Mouse (Mus musculus) forebrain, embryonic 12.5 days (tissue): Measurements from ENCODE around the gene Asic1. TPM values are rescaled to one million over a fixed set of nuclear protein-coding genes. Genes with fewer than 3 reads are reported as not detected.

Source experiments
- ATAC-seq: fragments of 200-750 bp; cut with Nextera tagmentation; 2 replicates; pipeline ENCODE4 v1.8.0; 2017; ENCODE audit warnings: moderate TSS enrichment; ENCODE audit not compliant: low FRiP score
- H3K27ac ChIP-seq: fragments of 300-500 bp; sonication (generic); 2 replicates; pipeline ENCODE4 v1.5.1; 2016; ENCODE audit warnings: mild to moderate bottlenecking
- H3K27me3 ChIP-seq: fragments of 300-500 bp; sonication (generic); 2 replicates; pipeline ENCODE4 v1.6.1; 2016; ENCODE audit warnings: mild to moderate bottlenecking
- H3K36me3 ChIP-seq: fragments of 300-500 bp; sonication (generic); replicated peaks from 2 replicates; pipeline ENCODE4 v1.6.1; 2016; ENCODE audit warnings: mild to moderate bottlenecking
- H3K4me1 ChIP-seq: fragments of 300-500 bp; sonication (generic); 2 replicates; pipeline ENCODE4 v1.6.1; 2016
- H3K4me2 ChIP-seq: fragments of 300-500 bp; sonication (generic); 2 replicates; pipeline ENCODE4 v1.6.1; 2016; ENCODE audit warnings: mild to moderate bottlenecking, moderate library complexity
- H3K4me3 ChIP-seq: fragments of 300-500 bp; sonication (generic); replicated peaks from 2 replicates; pipeline ENCODE4 v1.5.1; 2016; ENCODE audit warnings: mild to moderate bottlenecking
- H3K9ac ChIP-seq: fragments of 300-500 bp; sonication (generic); 2 replicates; pipeline ENCODE4 v1.6.1; 2016; ENCODE audit warnings: mild to moderate bottlenecking
- H3K9me3 ChIP-seq: fragments of 300-500 bp; sonication (generic); 2 replicates; pipeline ENCODE4 v1.6.1; 2016
- WGBS: fragments of 180-500 bp; shearing (Covaris S2); methylation state at CpG from one replicate; pipeline ENCODE4 v1.1.7; 2016; 5-methylcytosine and 5-hydroxymethylcytosine counted together
- polyA plus RNA-seq: library from polyadenylated mRNA; unstranded; fragments of >200 nt; fragmentation: Nextera tagmentation; extraction: Ambion mirVana; gene quantifications from 2 replicates; pipeline ENCODE4 v1.2.1, GENCODE M21; 2016

Asic1 gene
- polyA plus RNA-seq, 1 experiment from 2014 or later, result 14.7 TPM

- Histone ChIP-seq H3K36me3 (no peaks in the 10 kb centered on the region), H3K9ac (peak within 1 kb of the TSS; percentile 80), H3K27ac (no peak within 1 kb of the TSS; the same call in 1 of the 2 replicates), H3K4me1 (peaks cover 64% of the 10 kb centered on the region), H3K27me3 (peaks cover 39% of the 10 kb centered on the region), H3K4me2 (peak within 1 kb of the TSS; percentile 68), H3K9me3 (no peaks in the 10 kb centered on the region), H3K4me3 (peak within 1 kb of the TSS; percentile 65)
- WGBS, result under 1% methylated on average over 68 of the region's 68 CpGs
- peak; percentile 95 for ATAC-seq
Measured at GRCm38 (mm10) chr15:99651163-99651872, 18.9 kb upstream of the Asic1 start, which contains the start of gene Racgap1. Gene Racgap1, minus strand, starts transcription at chr15:99651656.

DNA sequence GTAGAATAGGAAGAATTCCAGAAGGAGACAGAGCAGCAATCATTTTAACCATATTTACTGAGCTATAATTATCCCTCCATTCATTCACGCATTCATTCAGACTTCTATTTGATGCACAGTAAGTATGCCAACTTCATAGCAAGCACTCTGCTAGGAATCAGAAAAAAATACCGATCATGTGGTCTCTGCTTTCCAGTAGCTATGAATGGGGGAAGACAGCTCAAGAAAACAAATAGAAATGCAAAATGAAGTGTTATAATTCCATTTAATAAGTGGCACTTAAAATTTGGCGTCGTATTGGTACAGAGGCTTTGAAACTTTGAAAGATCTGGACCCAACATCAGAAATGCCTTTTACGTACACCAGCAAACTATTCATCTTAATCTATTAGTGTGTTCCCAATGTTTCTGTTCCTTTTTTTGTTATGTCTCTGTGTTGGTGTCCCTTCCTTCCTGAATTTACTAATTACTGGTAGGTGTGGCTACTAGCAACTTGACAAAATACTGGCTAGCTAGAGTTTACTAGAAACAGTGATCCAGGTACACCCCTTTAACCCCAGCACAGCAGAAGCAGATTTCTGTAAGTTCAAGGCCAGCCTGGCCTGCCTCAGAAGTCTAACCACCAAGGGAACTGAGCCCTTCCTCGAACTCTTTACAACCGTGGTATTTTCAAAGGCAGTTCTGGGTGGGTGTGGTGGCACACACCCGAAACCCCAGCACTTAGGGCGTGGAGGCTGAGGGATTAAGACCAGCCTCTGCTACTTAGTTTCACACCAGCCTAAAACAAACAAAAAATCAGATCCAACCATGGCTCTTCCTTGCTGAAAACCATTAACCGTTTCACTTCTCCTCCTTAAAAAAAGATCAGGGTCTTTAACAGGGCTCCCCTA lies 17.9 kb upstream of the Asic1 start:
- Histone ChIP-seq H3K27ac (no peak overlapping the region), H3K27me3 (peaks cover 47% of the 10 kb centered on the region), H3K4me3 (peak overlapping the region; percentile 65), H3K36me3 (no peaks in the 10 kb centered on the region), H3K4me1 (peaks cover 57% of the 10 kb centered on the region), H3K4me2 (peak overlapping the region; percentile 68), H3K9me3 (no peaks in the 10 kb centered on the region), H3K9ac (no peak overlapping the region)
- 78% methylated on average over 10 of the region's 10 CpGs for WGBS
- no peak for ATAC-seq

- H3K9me3 ChIP-seq, result no peaks in the 10 kb centered on the region
- H3K36me3 ChIP-seq, result no peaks in the 10 kb centered on the region
- no peak overlapping the region for H3K27ac ChIP-seq
- no peak for ATAC-seq
- peaks cover 50% of the 10 kb centered on the region for H3K27me3 ChIP-seq
- peak overlapping the region; percentile 21; the same call in 1 of the 2 replicates for H3K9ac ChIP-seq
- 8% methylated on average over 8 of the region's 8 CpGs for WGBS
- peak overlapping the region; percentile 43 for H3K4me2 ChIP-seq
- peaks cover 51% of the 10 kb centered on the region for H3K4me1 ChIP-seq
- peak overlapping the region; percentile 26; the same call in 1 of the 2 replicates for H3K4me3 ChIP-seq
Measured at GRCm38 (mm10) chr15:99653291-99653690, 16.9 kb upstream of the Asic1 start.

DNA sequence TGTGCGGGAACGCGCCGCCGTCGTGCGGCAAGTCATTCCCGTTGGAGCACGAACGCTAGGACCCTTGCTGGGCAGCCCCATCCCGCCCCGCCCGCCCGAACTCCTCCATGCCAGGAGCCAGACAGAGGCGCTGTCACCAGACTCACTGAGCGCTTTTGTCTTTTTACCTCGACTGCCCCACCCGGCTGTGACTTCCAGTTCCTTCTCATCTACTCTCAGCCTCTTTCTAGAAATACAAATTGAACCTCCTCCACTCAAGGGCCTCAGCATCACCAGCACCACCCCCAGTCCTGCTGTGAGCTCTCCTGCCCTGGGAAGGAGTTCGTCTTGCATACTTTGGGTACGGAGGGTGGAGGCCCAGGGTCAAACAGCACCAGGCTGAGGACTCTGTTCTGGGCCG lies 16.3 kb upstream of the Asic1 start:
- 4% methylated on average over 17 of the region's 21 CpGs for WGBS
- no peaks in the 10 kb centered on the region for H3K36me3 ChIP-seq
- no peak for ATAC-seq
- H3K4me2 ChIP-seq, result peak overlapping the region; percentile 43
- no peak overlapping the region for H3K27ac ChIP-seq
- H3K4me3 ChIP-seq, result peak overlapping the region; percentile 26
- peaks cover 51% of the 10 kb centered on the region for H3K27me3 ChIP-seq
- peak overlapping the region; percentile 21; the same call in 1 of the 2 replicates for H3K9ac ChIP-seq
- H3K4me1 ChIP-seq, result peaks cover 46% of the 10 kb centered on the region
- no peaks in the 10 kb centered on the region for H3K9me3 ChIP-seq

- Histone ChIP-seq H3K27ac (no peak overlapping the region), H3K4me2 (no peak overlapping the region), H3K9ac (no peak overlapping the region)
Measured at GRCm38 (mm10) chr15:99655956-99656355, 14.2 kb upstream of the Asic1 start.

GRCm38 (mm10) chr15:99658437-99658836 lies 11.7 kb upstream of the Asic1 start:
- no peak overlapping the region for H3K27ac ChIP-seq
- no peaks in the 10 kb centered on the region for H3K36me3 ChIP-seq
- no peaks in the 10 kb centered on the region for H3K9me3 ChIP-seq
- no peak overlapping the region for H3K4me2 ChIP-seq
- 51% methylated on average over 2 of the region's 2 CpGs for WGBS
- no peak overlapping the region for H3K4me3 ChIP-seq
- ATAC-seq, result no peak
- peaks cover 55% of the 10 kb centered on the region for H3K27me3 ChIP-seq
- no peak overlapping the region for H3K9ac ChIP-seq
- H3K4me1 ChIP-seq, result peaks cover 23% of the 10 kb centered on the region

More at GRCm38 (mm10) chr15:99655956-99656355, 14.2 kb upstream of the Asic1 start:
- ATAC-seq, result no peak
- Histone ChIP-seq H3K27me3 (peaks cover 56% of the 10 kb centered on the region), H3K4me3 (no peak overlapping the region), H3K36me3 (no peaks in the 10 kb centered on the region), H3K4me1 (peaks cover 26% of the 10 kb centered on the region), H3K9me3 (no peaks in the 10 kb centered on the region)
- WGBS, result 59% methylated on average over 9 of the region's 9 CpGs

GRCm38 (mm10) chr15:99661121-99661830 lies 8.9 kb upstream of the Asic1 start:
- no peaks in the 10 kb centered on the region for H3K36me3 ChIP-seq
- H3K4me2 ChIP-seq, result no peak overlapping the region
- H3K4me3 ChIP-seq, result no peak overlapping the region
- peaks cover 37% of the 10 kb centered on the region for H3K4me1 ChIP-seq
- H3K9me3 ChIP-seq, result no peaks in the 10 kb centered on the region
- peaks cover 51% of the 10 kb centered on the region for H3K27me3 ChIP-seq
- no peak for ATAC-seq
- no peak overlapping the region for H3K9ac ChIP-seq
- no peak overlapping the region for H3K27ac ChIP-seq
- 95% methylated on average over 15 of the region's 15 CpGs for WGBS

- Histone ChIP-seq H3K9me3 (no peaks in the 10 kb centered on the region), H3K4me2 (no peak overlapping the region), H3K27ac (no peak overlapping the region), H3K4me3 (no peak overlapping the region), H3K4me1 (peaks cover 40% of the 10 kb centered on the region), H3K9ac (no peak overlapping the region), H3K27me3 (peaks cover 53% of the 10 kb centered on the region), H3K36me3 (no peaks in the 10 kb centered on the region)
- 47% methylated on average over 7 of the region's 7 CpGs for WGBS
- ATAC-seq, result no peak
Measured at GRCm38 (mm10) chr15:99662371-99662770, 7.8 kb upstream of the Asic1 start.

GRCm38 (mm10) chr15:99663964-99664599 lies 6.1 kb upstream of the Asic1 start:
- Histone ChIP-seq H3K9ac (peak overlapping the region; percentile 64), H3K4me1 (peaks cover 41% of the 10 kb centered on the region), H3K27me3 (peaks cover 59% of the 10 kb centered on the region), H3K4me2 (peak overlapping the region; percentile 75), H3K27ac (peak overlapping the region; percentile 65), H3K4me3 (peak overlapping the region; percentile 40), H3K9me3 (no peaks in the 10 kb centered on the region), H3K36me3 (no peaks in the 10 kb centered on the region)
- 6% methylated on average over 17 of the region's 17 CpGs for WGBS
- no peak for ATAC-seq

DNA sequence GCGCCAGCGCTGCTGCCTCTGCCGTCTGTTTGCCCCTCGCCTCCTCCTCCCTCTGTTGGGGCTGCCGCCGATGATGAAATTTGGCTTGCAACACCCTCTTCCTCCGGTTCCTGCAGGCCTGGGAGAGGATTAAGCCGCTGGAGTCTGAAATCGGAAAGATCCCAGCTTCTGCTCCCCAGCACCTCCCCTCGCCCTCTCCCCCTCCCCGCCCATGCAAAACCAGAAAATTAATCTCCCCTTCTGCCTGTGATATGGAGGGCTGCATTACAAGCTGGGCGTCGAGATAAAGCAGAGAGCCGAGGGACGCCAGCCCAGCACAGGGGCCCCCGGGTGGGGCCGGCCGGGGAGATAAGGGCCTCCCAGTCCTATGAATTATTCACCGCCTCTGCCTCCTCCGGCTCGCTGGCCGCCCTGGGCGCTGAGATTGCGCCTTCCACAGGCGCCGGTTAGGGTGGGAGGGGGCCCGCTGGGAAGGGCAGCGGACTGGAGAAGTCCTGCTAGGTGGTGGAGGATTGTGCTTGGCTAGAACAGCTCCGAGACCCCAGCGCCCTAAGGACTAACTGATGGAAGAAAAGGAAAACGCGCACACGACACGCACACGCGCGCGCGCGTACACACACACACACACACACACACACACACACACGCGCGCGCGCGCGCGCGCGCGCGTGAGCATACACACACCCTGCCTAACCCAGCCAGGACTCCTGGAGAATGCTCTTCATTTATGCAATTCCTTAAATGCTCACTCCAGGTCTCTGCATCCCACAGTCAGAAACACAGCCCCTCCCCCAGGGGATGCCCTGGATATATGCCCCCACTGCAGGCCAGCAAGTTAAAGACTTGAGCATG lies 5.3 kb upstream of the Asic1 start:
- H3K27me3 ChIP-seq, result peaks cover 67% of the 10 kb centered on the region

DNA sequence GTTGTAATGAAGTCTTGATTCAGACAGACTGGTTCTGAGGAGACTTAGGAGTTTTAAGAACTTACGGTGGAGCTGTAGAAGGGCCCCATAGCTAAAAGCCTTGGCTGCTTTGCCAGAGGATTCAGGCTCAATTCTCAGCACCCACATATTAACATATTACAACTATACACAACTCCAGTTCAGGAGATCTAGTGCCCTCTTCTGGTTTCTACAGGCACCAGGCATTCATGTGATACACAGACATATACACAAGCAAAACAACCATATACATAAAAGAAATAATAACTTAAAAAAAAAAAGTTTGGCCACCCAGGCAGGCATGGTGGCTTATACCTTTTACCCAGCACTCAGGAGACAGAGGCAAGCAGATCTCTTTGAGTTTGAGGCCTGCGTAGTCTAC lies 2.6 kb upstream of the Asic1 start:
- 95% methylated on average over 2 of the region's 2 CpGs for WGBS
- no peaks in the 10 kb centered on the region for H3K9me3 ChIP-seq
- no peak overlapping the region for H3K4me2 ChIP-seq
- peaks cover 59% of the 10 kb centered on the region for H3K4me1 ChIP-seq
- ATAC-seq, result no peak
- H3K36me3 ChIP-seq, result no peaks in the 10 kb centered on the region
- no peak overlapping the region for H3K9ac ChIP-seq
- H3K4me3 ChIP-seq, result no peak overlapping the region
- H3K27ac ChIP-seq, result no peak overlapping the region
- peaks cover 77% of the 10 kb centered on the region for H3K27me3 ChIP-seq

More for the DNA sequence above, 5.3 kb upstream of the Asic1 start:
- WGBS, result 1% methylated on average over 51 of the region's 52 CpGs
- H3K4me1 ChIP-seq, result peaks cover 48% of the 10 kb centered on the region
- peak overlapping the region; percentile 65 for H3K27ac ChIP-seq
- H3K4me3 ChIP-seq, result peak overlapping the region; percentile 40
- peak; percentile 68 for ATAC-seq
- H3K9me3 ChIP-seq, result no peaks in the 10 kb centered on the region
- peak overlapping the region; percentile 64 for H3K9ac ChIP-seq
- no peaks in the 10 kb centered on the region for H3K36me3 ChIP-seq
- peak overlapping the region; percentile 75 for H3K4me2 ChIP-seq
